Mouse (Mus musculus) heart, postnatal 36 days (tissue): ENCODE measurements around the gene Fndc3b. TPM values are rescaled to one million over a fixed set of nuclear protein-coding genes. Genes with fewer than 3 reads are reported as not detected.
"Not testable (repeated sequence)": the region's sequence is repeated elsewhere in the genome, so short reads cannot be mapped to it uniquely, and the experiment has no call there.

Experiments used
- DNase-seq, 2 experiments: peaks; one replicate each; pipeline ENCODE4 v3.0.0; 2021 to 2022
- intact Hi-C: fragments of 180-260 bp; cut with DNase I; formaldehyde crosslinking; loops from one replicate; pipeline ENCODE4 v1.15.1; 2025
- total RNA-seq, 2 experiments: library from RNA; stranded (reverse); gene quantifications; 2 replicates each; pipeline ENCODE4 v1.2.3; 2021

Gene Fndc3b
- total RNA-seq, 2 experiments from 2014 or later: 58.3 to 58.7 TPM

- intact Hi-C loops: no loop called here
- no peak for DNase-seq
Measured at GRCm38 (mm10) chr3:27479378-27479777, 231.7 kb downstream of the Fndc3b start.

- no peak for DNase-seq
- intact Hi-C loops: no loop called here
Measured at GRCm38 (mm10) chr3:27478563-27479156, 232.4 kb downstream of the Fndc3b start.

DNA sequence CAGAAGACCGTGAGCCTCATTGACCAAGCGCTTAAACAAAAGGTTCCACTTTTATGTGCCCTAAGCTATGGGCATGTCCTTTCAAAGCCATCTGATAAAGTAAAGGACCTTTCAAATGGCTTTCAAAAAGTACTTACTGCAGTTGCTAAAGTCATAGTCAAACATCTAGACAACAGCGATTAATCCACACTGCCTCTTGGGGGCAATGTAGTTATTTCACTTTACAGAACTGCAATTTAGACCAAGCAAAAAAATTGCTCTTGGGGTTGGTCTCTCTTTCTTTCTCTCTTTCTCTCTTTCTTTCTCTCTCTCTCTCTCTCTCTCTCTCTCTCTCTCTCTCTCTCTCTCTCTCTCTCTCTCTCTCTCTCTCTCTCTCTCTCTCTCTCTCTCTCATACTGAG is 233.4 kb downstream of the Fndc3b start:
- DNase-seq, intact Hi-C loops: not testable (repeated sequence)

DNA sequence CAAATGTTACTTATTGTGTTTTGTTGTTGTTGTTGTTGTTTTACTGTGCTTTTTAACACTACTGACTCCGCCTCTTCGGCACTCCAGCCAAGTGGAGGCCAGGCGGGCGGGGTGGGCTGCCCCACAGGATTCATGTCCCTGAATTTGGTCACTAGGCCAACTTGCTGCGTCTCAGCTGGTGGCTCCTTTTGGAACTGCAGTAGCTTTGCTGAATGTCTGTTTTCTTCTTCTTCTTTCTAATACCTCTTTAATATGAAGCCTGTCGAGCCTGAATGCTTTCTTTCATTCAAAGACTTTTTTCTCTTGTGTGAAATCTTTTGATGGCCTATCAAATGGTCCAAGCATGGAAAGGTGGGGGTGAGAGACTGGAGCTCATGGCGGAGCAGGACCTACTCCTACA is 235.2 kb downstream of the Fndc3b start:
- DNase-seq: no peak
- intact Hi-C loops: no loop called here

DNA sequence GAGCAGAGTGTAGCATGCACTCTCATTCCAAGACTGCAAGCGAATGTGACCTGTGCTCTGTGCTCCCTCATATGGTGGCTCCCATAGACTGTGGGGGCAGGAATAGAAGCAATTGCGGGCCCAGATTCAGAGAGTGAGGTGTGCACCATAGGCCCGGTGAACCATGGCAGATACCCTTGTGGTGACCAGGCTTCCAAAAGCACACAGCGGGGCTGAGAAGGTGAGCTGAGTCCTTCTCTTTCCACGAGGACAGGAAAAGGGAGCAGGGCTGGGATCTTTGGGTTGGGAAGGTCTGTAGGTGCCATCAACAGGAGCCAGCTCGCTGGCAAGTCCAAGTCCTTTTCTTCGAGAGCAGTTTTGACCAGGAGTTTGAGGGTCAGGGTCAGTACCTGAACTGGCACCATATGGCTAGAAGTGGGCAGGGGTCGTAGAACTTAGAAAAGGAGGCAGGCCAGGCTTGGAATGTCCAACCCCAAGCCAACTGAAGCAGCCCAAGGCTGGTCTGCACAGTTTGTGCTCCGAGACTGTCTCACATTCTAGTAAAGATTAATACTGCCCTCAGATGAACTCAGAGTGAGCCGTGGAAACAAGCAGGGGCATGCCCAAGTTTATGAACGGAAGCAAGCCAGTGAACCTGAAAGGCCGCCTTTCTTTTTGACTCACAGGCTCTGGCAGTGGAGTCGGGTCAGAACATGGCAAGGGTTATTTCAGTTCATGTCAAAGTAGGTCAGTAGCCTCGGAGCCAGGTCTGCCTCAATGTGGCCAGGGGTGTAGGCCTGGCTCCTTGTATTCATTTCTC is 237.1 kb downstream of the Fndc3b start:
- intact Hi-C loops: loop anchor here (5.0 kb wide), 1 partner anchor 463 kb away; the partner anchor contains the start of gene Pld1
- peak; percentile 41 to 53 for DNase-seq

GRCm38 (mm10) chr3:27472846-27473245 is 238.3 kb downstream of the Fndc3b start:
- intact Hi-C loops: loop anchor here (5.0 kb wide), 1 partner anchor 464 kb away; the partner anchor contains the start of gene Pld1
- DNase-seq: no peak

DNA sequence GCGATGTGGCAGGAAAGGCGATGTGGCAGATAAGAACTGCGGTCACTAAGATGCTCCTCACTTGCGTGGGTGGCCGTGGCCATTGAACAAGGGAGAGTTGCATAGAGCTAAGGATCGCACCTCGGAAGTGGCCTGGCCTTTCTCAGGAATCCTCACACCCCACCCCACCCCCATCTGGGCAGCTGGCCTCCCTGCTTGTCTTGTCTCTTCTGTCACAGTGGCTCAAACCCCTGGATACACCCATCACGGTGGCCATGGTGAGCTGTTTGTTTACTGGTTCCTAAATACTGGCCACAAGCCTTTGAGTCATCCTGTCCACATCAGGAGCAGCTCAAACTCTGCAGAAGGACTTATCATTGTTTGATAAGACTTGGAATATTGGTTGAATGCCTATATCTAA is 240.3 kb downstream of the Fndc3b start:
- intact Hi-C loops: loop anchor here (5.0 kb wide), 1 partner anchor 467 kb away; the partner anchor contains the start of gene Pld1

GRCm38 (mm10) chr3:27469971-27470370 is 241.1 kb downstream of the Fndc3b start:
- intact Hi-C loops: loop anchor here (5.0 kb wide), 2 partner anchors 218 to 467 kb away; partner anchors contain the start of gene Pld1

More for the DNA sequence above, 240.3 kb downstream of the Fndc3b start:
- peak in 1 of 2 experiments; percentile 45 for DNase-seq

GRCm38 (mm10) chr3:27467505-27468020 is 243.5 kb downstream of the Fndc3b start:
- DNase-seq: peak in 1 of 2 experiments; percentile 35
- intact Hi-C loops: loop anchor here (5.0 kb wide), 1 partner anchor 215 kb away; no protein-coding TSS in a partner anchor

More at GRCm38 (mm10) chr3:27469971-27470370, 241.1 kb downstream of the Fndc3b start:
- no peak for DNase-seq

DNA sequence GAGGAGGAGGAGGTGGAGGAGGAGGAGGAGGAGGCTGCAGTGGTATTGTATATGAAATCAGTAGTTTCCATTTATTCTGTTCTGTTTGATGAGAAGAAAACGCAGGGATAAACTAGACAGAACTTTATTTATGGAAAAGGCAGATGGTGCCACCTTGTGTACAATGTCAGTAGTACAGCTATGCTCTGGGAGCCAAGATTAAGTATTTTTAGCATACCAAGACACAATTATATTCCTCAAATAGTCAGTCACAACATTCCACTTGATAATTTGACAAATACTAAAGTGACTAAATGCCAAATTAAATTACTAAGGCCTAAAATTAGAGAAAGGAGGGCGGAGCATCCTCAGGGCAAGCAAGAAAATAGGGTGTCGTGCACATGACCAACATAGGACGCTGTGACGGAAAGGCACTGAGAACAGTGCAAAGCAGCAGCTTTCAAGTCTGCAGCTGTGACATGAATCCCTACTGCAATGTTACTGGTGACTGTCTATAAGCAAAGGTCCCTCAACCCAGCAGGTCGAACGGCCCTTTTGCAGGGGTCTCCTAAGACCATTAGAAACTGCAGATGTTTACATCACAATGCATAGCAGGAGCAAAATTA is 244.7 kb downstream of the Fndc3b start:
- intact Hi-C loops: loop anchor here (5.0 kb wide), 1 partner anchor 214 kb away; no protein-coding TSS in a partner anchor
- peak; percentile 61 to 66 for DNase-seq

DNA sequence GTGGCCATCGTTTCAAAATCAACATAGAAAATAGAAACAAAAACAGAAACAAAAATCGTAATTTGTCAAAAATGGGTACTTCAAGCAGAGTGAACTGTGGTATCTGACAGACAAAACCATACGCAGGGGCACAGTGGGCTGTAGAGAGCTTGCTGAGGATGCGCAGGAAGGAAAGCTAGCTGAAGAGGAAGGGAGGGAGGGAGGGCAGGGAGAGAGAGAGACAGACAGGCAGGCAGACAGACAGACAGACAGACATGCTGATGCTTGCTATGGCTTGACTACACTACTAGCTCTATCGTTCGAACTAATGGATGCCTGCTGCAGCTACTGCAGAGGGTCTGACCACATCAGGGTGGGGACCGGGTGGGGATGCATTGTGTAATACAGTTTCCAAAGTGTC is 247.7 kb downstream of the Fndc3b start:
- intact Hi-C loops: loop anchor here (5.0 kb wide), 3 partner anchors 249 to 519 kb away; partner anchors contain the start of gene Fndc3b
- DNase-seq: no peak

DNA sequence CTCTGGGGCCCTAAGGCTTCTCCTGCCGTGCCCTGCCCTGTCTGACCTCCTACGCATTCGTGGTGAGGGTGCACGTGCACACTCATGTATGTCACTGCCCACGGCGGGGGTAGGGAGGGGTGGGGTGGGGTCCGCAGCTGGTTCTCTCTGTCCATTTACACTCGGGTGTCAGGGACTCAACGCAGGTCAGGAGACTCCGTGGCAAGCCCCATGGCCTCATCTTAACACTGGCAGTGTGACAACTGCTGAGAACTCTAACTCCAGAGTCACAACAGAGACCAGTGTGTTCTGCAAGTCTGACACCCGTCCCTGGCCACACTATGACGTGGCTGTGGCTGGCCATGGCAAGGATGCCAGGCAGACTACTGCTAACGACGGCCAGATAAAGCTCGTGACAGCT is 248.2 kb downstream of the Fndc3b start:
- intact Hi-C loops: loop anchor here (5.0 kb wide), 3 partner anchors 249 to 519 kb away; partner anchors contain the start of gene Fndc3b
- DNase-seq: peak in 1 of 2 experiments; percentile 28

GRCm38 (mm10) chr3:27462316-27462902 is 248.7 kb downstream of the Fndc3b start:
- intact Hi-C loops: loop anchor here (5.0 kb wide), 3 partner anchors 250 to 520 kb away; partner anchors contain the start of gene Fndc3b
- DNase-seq: no peak

DNA sequence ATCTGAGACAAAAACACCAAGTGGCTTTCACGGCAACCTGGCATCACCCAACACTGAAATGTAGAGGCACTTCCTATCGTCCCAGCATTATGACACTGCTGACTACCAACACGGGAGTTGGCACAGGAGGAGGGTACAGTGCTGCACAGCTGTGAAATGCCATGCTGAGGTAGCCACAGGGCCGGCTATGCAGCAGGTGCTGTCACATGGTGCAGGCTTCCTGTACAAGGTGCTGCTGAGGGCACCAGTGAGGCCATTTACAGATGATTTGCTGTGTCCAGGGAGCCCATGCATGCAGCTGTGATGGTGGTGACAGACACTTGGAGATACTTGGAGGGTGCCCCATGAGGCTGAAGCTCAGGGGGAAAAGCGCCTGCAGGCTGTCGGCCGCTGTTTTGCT is 249.2 kb downstream of the Fndc3b start:
- no peak for DNase-seq
- intact Hi-C loops: loop anchor here (2.0 to 5.0 kb wide), 4 partner anchors 250 to 645 kb away; partner anchors contain the start of gene Fndc3b

GRCm38 (mm10) chr3:27461037-27461436 is 250.1 kb downstream of the Fndc3b start:
- DNase-seq: peak; percentile 77 to 80
- intact Hi-C loops: loop anchor here (2.0 to 5.0 kb wide), 4 partner anchors 251 to 646 kb away; partner anchors contain the start of gene Fndc3b

- DNase-seq: no peak
- intact Hi-C loops: no loop called here
Measured at GRCm38 (mm10) chr3:27458416-27458815, 252.7 kb downstream of the Fndc3b start.

- no peak for DNase-seq
Measured at GRCm38 (mm10) chr3:27456514-27456913, 254.6 kb downstream of the Fndc3b start.

DNA sequence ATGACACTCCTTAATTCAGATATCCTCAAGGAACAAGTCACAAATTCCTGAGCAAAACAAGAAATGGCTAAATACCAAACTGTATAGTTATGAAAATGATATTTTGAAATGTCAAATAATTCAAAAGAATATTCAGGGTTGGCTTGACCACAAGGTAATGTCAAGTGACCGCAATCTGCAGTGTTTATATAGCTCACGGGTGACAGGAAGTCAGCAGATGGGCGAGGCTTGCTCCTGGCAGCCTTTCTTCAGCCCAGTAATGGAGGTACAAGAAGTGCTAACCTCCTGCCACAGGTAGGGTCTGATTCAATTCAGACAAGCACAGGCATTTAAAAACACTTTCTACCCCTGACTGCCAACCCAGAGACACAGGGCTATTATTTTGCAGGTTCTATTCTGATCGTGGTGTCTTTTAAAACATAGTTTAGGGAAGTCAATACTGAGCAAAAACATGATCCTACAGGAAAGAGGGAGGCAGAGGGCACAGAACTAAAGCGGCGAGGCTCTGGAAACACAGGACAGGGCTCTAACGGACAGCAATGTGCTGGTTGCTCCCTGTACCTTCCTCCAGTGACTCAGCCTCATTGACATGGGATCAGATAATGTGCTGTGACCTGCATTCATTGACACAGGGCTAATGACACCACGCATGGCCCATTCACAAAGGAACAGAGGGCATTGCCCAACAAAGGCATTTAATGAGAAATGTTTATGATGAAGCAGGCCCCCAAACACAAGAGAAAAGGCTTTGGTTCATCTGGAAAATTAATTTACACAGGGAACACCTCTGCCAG is 256.5 kb downstream of the Fndc3b start:
- intact Hi-C loops: no loop called here
- no peak for DNase-seq

More at GRCm38 (mm10) chr3:27456514-27456913, 254.6 kb downstream of the Fndc3b start:
- intact Hi-C loops: no loop called here

DNA sequence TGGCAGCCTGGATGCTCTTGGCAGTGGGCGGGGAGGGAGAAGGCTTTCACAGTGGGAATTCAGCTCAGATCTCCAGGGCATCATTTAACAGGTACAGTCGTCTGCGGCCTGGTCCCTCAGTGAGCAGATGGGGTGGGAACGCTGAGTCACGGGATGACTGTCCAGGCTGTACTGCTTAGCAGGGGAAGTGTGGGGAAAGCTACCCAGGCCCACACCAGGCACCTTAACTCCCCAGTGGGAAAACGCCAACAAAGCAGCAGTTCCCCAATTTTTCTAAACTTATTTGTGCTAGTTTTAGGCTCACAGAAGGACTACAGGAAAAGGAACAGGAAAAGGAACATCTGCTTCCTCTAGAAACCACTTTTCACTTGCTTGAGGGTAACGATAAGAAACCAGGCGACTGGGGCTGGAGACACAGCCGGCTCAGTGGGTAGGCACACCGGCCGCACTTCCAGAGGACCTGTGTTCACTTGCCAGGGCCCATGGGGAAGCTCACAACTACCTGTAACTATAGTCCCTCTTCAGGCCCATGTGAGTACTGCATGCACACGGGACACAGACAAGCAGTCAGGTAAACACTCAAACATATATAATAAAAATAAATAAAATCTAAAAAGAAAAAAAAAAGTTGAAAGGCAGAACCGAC is 257.5 kb downstream of the Fndc3b start:
- intact Hi-C loops: no loop called here
- no peak for DNase-seq
